Mouse (Mus musculus): Measurements from ENCODE around the gene Ppp1r1b.

DNA sequence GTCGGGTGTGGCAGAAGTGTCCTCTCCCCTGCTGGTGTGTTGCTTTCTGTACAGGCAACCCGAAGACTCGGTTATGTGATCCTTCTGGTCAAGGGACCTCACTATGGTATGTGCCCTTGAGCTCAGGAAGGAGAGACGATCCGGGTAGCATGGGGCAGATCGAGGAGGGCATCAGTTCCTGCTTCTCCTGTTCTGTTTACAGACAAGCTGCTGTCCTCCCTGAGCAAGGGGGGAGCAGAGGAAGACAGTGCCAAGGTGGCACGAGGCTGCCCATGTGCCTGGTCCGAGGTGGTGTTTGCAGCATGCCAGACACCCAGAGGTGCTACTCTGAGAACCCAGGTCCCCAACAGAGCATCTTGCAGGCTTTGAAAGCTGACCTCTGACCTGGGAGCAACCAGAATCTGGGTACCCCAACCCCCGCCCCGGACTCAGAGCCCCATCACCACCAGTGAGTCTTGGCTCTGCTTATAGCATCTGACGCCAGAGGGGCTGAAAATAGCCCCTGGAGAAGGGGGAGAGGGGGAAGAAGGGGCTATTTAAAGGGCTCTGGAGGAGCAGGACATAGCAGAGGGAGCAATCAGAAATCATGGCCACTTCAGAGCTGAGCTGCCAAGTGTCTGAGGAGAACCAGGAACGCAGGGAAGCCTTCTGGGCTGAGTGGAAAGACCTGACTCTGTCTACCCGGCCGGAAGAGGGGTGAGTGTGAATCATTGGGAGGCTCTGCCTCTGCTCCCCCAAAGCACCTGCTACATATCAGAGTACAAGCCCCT is 35.2 kb downstream of the Ppp1r1b start, which contains the start of gene Tcap:
- no peak for TF ChIP-seq CTCF (IDR thresholded peaks at IDR 0.05; ENCODE audit: low read depth)
- no peak for TF ChIP-seq EP300 (optimal IDR thresholded peaks at IDR 0.05)
